Mouse (Mus musculus): Measurements from ENCODE around the gene A730015C16Rik.

GRCm38 (mm10) chr4:108826096-108826495 is 22.3 kb downstream of the A730015C16Rik start:
- TF ChIP-seq CTCF (IDR thresholded peaks at IDR 0.05; ENCODE audit: control insufficient read depth, insufficient read depth, low read length) = no peak
- TF ChIP-seq POLR2A (IDR thresholded peaks at IDR 0.05; ENCODE audit: borderline replicate concordance, control insufficient read depth, low read depth, low read length) = no peak
